Mouse (Mus musculus) embryo, embryonic 11 days (tissue): ENCODE measurements around the gene Ptcra.
"Not testable (repeated sequence)": the region's sequence is repeated elsewhere in the genome, so short reads cannot be mapped to it uniquely, and the experiment has no call there.

Experiments used
- DNase-seq: peaks from one replicate; pipeline ENCODE4 v3.0.0-alpha.2; 2015

The Ptcra gene

DNA sequence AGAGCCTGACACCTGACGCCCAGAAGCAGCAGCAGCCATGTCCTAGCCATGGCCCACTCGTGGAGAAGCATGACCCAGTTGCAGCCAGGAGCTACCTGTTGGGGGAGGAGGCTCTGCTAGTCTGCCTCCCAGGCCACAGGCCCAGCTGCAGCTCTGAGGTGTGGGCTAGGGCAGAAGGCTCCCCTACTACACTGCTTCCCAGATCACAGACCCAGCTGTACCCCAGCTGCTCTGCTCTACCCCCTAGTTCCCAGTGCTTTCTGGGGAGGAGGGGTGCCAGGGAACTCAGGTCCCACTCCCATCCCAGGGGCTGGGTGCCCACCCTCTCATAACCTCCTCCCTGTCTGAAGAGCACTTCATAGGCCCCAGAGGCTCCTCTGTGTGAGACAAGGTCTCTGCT lies at the start of gene Ptcra:
Gene Ptcra (minus strand): TSS at position 169 of the 400 bp plus-strand sequence.
- no peak for DNase-seq

GRCm38 (mm10) chr17:46812442-46812841 lies 48.9 kb upstream of the Ptcra start:
- no peak for DNase-seq

DNA sequence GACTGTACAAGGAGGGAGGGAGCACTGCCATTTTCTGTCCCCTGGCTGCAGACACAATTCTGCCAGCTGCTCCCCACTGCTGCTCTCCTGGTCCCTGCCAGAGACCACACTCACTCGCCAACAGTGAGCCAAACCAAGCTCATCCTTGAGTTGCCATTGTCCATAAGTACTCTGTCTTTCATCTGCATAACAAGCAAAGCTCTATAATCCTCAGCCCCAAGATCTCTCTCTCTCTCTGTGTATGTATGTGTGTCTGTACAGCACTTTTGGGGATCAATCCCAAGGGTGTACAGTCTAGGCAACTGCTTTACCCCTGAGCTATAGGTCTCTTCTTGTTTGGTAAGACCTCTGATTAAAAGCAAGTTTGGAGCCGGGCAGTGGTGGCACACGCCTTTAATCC lies 47.2 kb upstream of the Ptcra start:
- no peak for DNase-seq

DNA sequence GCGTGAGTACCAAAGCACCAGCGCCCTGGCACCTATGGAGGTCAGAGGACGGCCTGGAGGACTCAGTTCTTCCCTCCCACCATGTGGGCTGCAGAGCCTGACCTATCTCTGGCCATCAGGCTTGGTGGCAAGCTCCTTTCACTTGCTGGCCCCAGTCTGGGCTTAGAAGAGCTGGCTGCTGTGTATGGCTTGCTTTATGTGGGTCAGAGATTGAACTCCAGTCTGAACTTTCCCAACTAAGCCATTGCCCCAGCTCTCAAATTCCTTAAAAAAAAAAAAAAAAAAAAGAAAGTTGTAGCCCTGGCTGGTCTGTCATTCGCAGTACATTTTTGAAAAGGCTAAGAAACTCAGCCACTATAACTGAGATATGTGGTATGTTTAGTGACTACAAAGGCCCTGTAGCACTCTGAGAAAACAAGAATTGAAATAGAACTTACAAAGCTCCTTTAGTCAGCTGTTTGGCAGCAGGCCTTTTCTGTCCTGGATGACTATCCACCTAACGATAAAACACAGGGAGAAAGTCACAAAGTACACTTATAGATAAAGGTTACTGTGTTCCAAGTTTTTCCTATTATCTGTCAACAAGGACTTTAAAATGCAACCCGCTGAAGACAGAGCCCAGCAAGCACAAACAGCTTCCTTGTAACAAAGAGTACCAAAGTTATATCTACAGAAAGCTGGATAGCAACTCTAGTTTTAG lies 45.8 kb upstream of the Ptcra start:
- DNase-seq = no peak

DNA sequence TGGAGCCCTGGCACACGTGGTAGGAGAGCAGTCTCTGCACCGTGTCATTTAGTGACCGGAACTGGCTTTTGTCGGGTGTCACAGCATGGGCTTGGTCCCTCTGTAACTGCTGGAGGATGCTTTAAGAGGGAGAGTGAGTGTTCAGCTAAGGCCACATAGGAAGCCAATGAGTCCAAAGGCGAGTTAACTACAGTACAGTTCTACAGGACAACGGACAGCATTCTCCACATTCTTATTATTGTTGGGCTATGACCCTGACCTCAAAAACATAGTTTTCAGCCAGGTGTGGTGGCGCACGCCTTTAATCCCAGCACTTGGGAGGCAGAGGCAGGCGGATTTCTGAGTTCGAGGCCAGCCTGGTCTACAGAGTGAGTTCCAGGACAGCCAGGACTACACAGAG lies 44.9 kb upstream of the Ptcra start:
- no peak for DNase-seq

- no peak for DNase-seq
These were observed 38.2 kb upstream of the Ptcra start for GRCm38 (mm10) chr17:46801761-46802160.

DNA sequence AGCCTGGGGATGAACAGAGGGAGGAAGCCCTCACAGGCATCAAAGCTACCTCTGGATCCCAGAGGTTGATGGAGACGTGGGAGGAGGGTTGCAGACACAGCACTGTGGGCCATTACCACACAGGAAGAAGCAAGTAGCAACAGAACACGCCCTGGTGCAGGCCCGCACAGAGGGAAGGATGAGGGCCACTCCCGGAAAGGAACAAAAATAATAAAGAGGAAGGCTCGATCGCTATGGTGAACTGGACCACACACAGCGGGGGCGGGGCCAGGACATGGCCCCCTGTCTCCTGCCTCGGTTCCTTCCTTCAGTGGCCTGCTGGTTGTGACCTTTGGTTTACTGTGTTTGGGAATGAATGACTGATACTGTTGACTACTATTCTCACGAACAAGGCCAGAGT lies 36.2 kb upstream of the Ptcra start:
- no peak for DNase-seq

DNA sequence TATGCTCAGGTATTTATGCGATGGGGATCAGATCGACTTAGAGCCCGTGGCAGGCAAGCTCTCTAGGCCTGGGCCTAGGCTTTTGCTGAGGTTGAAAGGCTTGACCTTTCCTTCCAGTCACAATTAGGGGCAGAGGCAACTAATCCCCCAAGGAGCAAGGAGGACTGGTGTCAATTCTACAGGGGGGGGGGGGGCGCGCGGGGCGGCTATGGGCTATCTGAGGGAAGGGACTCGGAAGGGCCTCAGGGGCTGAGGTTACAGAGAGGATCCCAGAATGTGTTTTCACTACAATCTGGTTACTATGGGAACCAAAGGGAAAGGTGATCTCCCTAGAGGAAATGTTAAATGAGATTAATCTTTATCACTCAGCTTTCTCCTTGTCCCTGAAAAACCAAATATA lies 33.9 kb upstream of the Ptcra start:
- peak; percentile 19 for DNase-seq

DNA sequence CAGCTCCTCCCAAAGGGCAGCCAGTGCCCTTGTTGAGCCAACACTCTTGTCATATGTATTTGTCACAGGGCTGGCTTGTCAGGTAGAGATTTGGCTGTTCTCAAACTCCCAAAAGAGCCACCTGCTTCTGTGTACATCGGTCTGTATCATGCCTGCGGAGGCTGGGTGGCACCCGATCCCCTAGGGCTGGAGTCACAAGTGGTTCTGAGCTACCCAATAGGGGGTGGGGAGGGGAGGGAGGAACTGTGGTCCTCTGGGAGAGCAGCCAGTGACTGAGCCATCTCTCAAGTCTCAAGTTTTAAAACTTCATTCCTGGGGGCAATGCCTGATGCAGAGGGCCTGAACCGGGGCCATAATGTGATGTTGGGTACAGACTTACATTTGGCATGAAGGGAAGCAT lies 33.2 kb upstream of the Ptcra start:
- DNase-seq = no peak

- DNase-seq = no peak
These were observed 29.5 kb upstream of the Ptcra start for GRCm38 (mm10) chr17:46792963-46793362.

- DNase-seq = not testable (repeated sequence)
These were observed 24.5 kb upstream of the Ptcra start for GRCm38 (mm10) chr17:46787974-46788373.

DNA sequence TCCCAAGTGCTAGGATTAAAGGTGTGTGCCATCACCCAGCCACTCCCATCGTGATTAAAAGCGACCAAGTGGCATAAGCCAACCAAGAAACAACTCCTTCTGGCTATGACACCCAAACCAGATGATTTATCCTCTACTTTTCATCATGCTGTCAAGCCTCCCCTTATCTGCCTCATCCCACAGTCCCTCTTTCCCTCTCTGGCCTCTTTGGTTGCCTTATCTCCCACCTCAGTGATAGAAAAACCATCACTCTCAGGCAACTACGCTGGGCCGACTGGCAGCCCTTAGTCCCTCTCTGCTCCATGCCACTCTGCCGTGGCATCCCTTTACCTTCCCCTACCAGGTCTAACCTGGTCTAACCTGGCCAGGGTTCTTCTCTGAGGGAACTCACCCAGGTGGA lies 23.4 kb upstream of the Ptcra start:
- DNase-seq = no peak

DNA sequence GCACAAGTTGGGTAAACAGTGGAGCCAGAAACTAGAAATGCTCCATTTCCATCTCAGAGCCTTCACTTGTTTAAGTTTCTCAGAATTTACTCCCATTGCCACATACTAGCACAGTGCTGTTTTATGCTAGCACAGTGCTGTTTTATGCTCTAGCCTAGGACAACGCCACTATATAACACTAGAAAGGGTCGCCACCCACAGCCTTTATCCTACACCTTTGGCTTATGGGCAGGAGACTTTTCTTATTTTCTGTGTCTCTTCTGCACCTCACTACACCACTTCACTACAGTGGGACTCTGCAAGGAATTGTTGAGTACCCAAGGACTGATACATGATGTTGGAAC lies 19.7 kb upstream of the Ptcra start:
- no peak for DNase-seq

GRCm38 (mm10) chr17:46782341-46783221 lies 19.1 kb upstream of the Ptcra start, which contains the start of gene Rpl7l1:
Gene Rpl7l1 (minus strand): TSS chr17:46782672.
- peak; percentile 95 for DNase-seq

DNA sequence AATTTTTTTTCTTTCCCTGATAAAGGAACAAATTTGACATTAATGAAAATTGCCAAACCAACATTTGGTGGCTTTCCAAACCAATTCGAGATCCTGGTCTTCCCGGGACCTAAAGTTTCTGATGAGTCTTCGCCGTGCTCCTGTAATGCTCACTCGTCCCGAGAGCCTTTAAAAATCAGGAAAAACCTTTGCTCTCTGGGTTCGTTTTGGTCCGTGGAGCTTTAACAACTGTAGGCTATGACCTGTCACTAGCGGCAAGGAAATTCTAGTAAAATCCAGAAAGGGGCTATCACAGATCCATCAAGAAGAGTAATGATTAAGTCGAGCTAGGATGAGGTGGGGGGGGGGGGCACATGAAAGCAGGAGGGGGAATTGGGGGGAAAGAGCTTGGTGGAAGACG lies 18.4 kb upstream of the Ptcra start:
- no peak for DNase-seq

- no peak for DNase-seq
These were observed 12.6 kb upstream of the Ptcra start for GRCm38 (mm10) chr17:46776087-46776486.

- DNase-seq = no peak
These were observed 11.6 kb upstream of the Ptcra start for GRCm38 (mm10) chr17:46775070-46775469.

DNA sequence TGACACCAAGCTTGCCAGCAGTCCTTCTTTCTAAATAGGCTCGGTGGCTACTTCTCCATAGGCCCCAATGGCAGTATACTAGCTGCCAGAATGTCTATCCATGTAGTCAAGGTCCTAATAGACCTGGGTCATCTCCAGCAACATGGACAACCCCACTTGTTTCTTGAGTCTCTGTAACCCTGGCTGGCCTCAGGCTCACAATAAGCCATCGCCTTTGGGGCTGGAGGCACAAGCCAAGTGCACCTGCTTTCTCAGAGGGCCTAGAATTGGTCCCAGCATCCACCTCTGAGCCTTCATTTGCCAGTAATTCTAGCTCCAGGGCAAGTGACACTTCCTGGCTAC lies 10.6 kb upstream of the Ptcra start:
- no peak for DNase-seq

DNA sequence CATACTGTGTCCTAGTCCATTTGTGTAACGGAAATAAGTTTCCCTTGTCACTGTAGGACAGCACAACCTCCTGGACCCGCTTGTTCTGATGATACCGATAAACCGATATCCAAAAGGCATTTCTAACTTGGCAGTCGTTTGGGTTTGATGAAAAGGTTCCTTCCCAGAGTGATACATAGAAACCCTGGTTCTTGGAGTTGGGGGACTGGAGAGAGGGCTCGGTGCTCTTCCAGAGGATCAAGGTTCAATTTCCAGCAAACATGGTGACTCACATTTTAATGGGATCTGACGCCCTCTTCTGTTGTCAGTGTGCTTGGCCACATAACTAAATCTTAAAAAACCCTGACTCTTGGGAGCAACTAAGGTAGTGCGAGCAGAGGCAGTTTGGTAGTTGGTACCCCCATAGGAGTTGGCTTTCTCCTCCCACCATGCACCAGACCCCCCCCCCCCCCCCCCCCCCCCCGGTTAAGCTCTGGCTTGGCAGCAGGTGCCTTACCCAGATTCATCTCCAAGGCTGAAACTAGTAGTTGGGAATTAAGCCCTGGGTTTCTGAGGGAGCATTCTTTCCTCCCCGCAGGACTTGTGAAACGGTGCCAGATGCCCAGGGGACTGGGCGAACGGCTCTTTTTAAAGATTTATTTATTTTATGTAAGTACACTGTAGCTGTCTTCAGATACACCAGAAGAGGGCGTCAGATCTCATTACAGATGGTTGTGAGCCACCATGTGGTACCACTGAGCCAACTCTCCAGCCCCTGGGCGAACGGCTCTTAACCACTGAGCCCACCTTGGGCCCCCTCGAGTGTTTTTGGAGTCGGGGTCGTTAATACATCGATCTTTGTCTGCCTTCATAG lies 10.0 kb upstream of the Ptcra start:
- DNase-seq = peak; percentile 50

DNA sequence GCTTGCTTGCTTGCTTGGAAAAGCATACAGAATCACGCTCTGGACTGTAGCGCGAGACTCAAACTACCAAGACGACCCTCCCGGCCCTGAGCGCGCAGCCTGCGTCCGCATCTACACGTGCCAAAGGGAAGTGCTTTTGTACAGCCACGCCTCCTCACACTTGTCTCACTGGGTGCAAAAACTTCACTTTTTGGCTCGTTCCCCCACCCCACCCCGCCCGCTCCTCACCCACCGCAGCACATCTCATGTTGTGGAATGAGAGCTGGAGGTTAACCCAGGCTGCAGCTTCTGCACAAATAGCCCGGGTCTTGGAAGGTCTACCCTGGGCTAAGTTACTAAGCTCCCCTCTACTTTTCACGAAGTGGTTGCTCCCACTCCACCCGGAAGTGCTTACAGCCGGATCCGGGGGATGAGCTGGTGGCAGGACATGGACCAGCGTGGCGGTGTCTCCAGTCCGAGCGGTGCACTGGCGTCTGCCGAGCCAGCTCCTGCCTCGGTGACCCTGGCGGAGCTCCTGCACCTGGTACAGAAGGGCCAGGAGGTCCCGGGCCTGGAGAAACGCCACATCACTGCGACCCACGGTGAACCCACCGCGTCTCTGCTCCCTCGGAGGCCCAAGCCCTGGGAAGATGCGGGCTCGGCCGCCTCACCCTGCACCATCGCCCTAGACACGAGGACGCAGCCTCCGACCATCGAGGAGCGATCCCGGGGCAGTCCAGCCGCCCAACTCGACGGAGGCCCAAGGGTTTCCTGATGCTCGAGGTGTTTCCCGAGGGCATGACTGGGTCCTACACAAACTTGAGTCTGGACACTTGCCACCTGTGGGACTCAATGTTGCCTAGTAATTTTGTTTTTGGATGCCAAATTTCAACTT lies 9.1 kb upstream of the Ptcra start, which contains the start of gene 2310039H08Rik:
Gene 2310039H08Rik (plus strand): TSS at position 232 of the 874 bp plus-strand sequence.
- peak; percentile 93 for DNase-seq

- no peak for DNase-seq
These were observed 8.5 kb upstream of the Ptcra start for GRCm38 (mm10) chr17:46772038-46772403.

- DNase-seq = no peak
These were observed 8.1 kb upstream of the Ptcra start for GRCm38 (mm10) chr17:46771616-46772015.
